Mouse (Mus musculus) testis, adult 2 months (tissue): Measurements from ENCODE around the gene Tnpo1. TPM values are rescaled to one million over a fixed set of nuclear protein-coding genes. Genes with fewer than 3 reads are reported as not detected.

ENCODE experiments used
- H3K27ac ChIP-seq: fragments of 200-500 bp; 2 replicates; pipeline ENCODE4 v1.5.1; 2012; ENCODE audit warnings: low read depth, low read length; ENCODE audit not compliant: control insufficient read depth, insufficient read depth
- H3K27me3 ChIP-seq: fragments of 200-500 bp; 2 replicates; pipeline ENCODE4 v1.6.1; 2012; ENCODE audit warnings: mild to moderate bottlenecking, low read length, moderate library complexity; ENCODE audit not compliant: control insufficient read depth, insufficient read depth
- H3K36me3 ChIP-seq: fragments of 200-500 bp; 2 replicates; pipeline ENCODE4 v1.6.1; 2012; ENCODE audit warnings: mild to moderate bottlenecking, low read length; ENCODE audit not compliant: control insufficient read depth, insufficient read depth
- H3K4me1 ChIP-seq: fragments of 200-500 bp; 2 replicates; pipeline ENCODE4 v1.6.1; 2012; ENCODE audit warnings: low read length; ENCODE audit not compliant: control insufficient read depth, insufficient read depth
- H3K4me3 ChIP-seq: fragments of 200-500 bp; 2 replicates; pipeline ENCODE4 v1.5.1; 2012; ENCODE audit warnings: low read depth, mild to moderate bottlenecking, low read length, moderate library complexity, mixed read lengths; ENCODE audit not compliant: control insufficient read depth
- CTCF ChIP-seq: fragments of 200-500 bp; IDR thresholded peaks from 2 replicates; pipeline ENCODE4 v1.5.1; 2012; ENCODE audit warnings: low read depth, mild to moderate bottlenecking, inconsistent platforms, low read length, moderate library complexity; ENCODE audit not compliant: control insufficient read depth, insufficient read depth, insufficient replicate concordance
- POLR2A ChIP-seq: fragments of 200-500 bp; IDR thresholded peaks from 2 replicates; pipeline ENCODE4 v1.6.1; 2012; ENCODE audit warnings: low read depth, mild to moderate bottlenecking, inconsistent platforms, low read length, moderate library complexity; ENCODE audit not compliant: control insufficient read depth
- polyA plus RNA-seq: library from polyadenylated mRNA; depleted of rRNA; stranded (reverse); fragments of >200 nt; gene quantifications from 2 replicates; pipeline ENCODE4 v1.2.3, GENCODE M21; 2012; rRNA removed

Tnpo1 gene
- polyA plus RNA-seq = 51.7 and 60.9 TPM in 2 replicates

- peak; percentile 73 for TF ChIP-seq POLR2A
- TF ChIP-seq CTCF = no peak
- H3K36me3 ChIP-seq = no peaks in the 10 kb centered on the region; the same call in 1 of the 2 replicates
- H3K4me1 ChIP-seq = peaks cover 6% of the 10 kb centered on the region; the same call in 1 of the 2 replicates
- peak within 1 kb of the TSS; percentile 94 for H3K27ac ChIP-seq
- peak within 1 kb of the TSS; percentile 95 for H3K4me3 ChIP-seq
- H3K27me3 ChIP-seq = no peaks in the 10 kb centered on the region
These were observed at the start of gene Tnpo1 for GRCm38 (mm10) chr13:98926213-98926957. Tnpo1 (minus strand) TSS chr13:98926384.

GRCm38 (mm10) chr13:98972090-98972489, 45.9 kb upstream of the Tnpo1 start:
- Histone ChIP-seq H3K36me3 (no peaks in the 10 kb centered on the region), H3K4me3 (no peak overlapping the region), H3K4me1 (no peaks in the 10 kb centered on the region; the same call in 1 of the 2 replicates), H3K27me3 (no peaks in the 10 kb centered on the region), H3K27ac (no peak overlapping the region)
- TF ChIP-seq CTCF (no peak), POLR2A (no peak)

- no peaks in the 10 kb centered on the region for H3K27me3 ChIP-seq
- no peak overlapping the region for H3K27ac ChIP-seq
- no peaks in the 10 kb centered on the region; the same call in 1 of the 2 replicates for H3K4me1 ChIP-seq
- H3K36me3 ChIP-seq = no peaks in the 10 kb centered on the region
- TF ChIP-seq CTCF = no peak
- no peak for TF ChIP-seq POLR2A
- H3K4me3 ChIP-seq = no peak overlapping the region
These were observed 45.5 kb upstream of the Tnpo1 start for GRCm38 (mm10) chr13:98971641-98972040.

DNA sequence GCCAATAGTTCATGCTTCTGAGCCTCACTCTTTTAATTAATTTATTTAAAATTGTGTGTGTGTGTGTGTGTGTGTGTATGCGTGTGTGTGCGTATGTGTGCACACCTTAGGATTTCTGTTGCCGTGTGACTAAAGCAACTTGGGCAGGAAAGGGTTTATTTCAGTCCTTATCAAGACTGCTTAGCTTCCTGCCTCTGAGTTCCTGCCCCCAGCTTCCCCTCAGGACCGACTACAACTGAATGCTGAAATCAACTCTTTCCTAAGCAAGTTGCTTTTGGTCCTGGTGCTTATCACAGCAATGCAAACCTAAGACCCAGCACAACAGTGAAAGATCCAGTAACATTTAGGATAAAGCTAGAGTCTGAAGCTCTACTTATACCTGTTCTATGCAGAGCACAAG, 42.3 kb upstream of the Tnpo1 start:
- Histone ChIP-seq H3K36me3 (no peaks in the 10 kb centered on the region), H3K27me3 (no peaks in the 10 kb centered on the region), H3K27ac (no peak overlapping the region), H3K4me3 (no peak overlapping the region), H3K4me1 (no peaks in the 10 kb centered on the region; the same call in 1 of the 2 replicates)
- TF ChIP-seq CTCF (no peak), POLR2A (no peak)

DNA sequence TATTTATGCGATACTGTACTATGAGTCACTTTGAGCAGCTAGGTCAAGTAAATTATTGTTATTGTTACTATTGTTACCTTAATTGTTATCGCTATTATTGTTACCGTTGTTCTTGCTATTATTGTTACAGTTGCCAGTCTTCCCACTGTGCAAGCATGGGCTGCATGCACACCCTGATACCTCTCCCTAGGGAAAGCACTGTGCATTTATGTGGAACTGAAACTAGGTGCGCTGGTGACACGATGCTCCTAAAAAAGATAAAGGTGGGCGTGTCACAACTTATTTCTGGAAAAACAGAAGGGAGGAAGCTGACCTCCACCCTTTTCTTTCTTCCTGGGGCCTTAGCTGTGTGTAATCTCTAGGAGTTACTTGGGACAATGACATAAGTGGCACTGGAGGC, 41.8 kb upstream of the Tnpo1 start:
- Histone ChIP-seq H3K27me3 (no peaks in the 10 kb centered on the region), H3K4me3 (no peak overlapping the region), H3K27ac (no peak overlapping the region), H3K36me3 (no peaks in the 10 kb centered on the region), H3K4me1 (no peaks in the 10 kb centered on the region)
- TF ChIP-seq POLR2A = no peak
- no peak for TF ChIP-seq CTCF

- no peaks in the 10 kb centered on the region for H3K27me3 ChIP-seq
- no peaks in the 10 kb centered on the region for H3K4me1 ChIP-seq
- no peak overlapping the region for H3K27ac ChIP-seq
- TF ChIP-seq CTCF (no peak), POLR2A (no peak)
- no peak overlapping the region for H3K4me3 ChIP-seq
- H3K36me3 ChIP-seq = no peaks in the 10 kb centered on the region
These were observed 40.4 kb upstream of the Tnpo1 start for GRCm38 (mm10) chr13:98966583-98966982.

DNA sequence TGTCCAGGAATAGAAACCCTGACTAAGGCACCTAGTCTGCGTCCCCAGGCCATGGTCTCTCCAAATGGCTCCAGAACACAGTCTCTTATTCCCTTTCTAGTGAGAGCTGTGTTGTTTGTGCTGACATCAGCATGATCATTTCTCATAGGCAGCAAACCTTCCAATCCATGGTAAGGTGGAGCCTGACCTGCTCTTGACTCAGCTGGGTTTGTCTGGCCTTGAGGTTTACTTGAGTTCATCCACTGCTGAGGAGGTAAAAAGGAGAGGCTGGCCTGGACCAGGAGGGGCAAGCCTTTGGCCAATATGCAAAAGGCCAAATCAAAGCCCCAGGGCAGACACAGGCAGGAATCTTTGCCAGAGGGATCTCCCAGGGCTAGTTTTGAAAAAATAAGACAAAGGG, 37.4 kb upstream of the Tnpo1 start:
- Histone ChIP-seq H3K4me3 (no peak overlapping the region), H3K36me3 (no peaks in the 10 kb centered on the region), H3K27me3 (no peaks in the 10 kb centered on the region), H3K4me1 (no peaks in the 10 kb centered on the region), H3K27ac (no peak overlapping the region)
- TF ChIP-seq POLR2A (no peak), CTCF (no peak)

DNA sequence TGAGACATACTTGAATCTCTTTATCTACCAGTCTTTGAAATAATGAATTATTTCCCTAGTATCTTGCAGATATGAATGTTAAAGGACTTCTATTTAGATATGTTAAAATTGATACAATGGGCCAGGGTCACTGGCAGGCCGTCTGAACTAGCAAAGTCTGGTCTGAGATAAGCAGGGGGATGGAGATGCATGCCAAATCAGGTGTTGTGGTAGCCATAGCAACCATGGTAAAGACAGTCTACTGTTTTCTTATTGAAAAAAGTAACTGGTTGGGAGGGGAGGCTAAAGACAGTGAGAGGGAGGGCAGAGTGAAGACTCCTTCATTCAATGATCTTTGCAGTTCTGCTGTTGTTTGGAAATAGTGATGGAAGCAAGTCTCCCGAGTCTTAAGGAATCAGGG, 32.0 kb upstream of the Tnpo1 start:
- no peak for TF ChIP-seq POLR2A
- TF ChIP-seq CTCF = no peak
- no peak overlapping the region for H3K4me3 ChIP-seq
- no peaks in the 10 kb centered on the region for H3K36me3 ChIP-seq
- H3K27ac ChIP-seq = no peak overlapping the region
- peaks cover 2% of the 10 kb centered on the region; the same call in 1 of the 2 replicates for H3K4me1 ChIP-seq
- H3K27me3 ChIP-seq = no peaks in the 10 kb centered on the region
